Mouse (Mus musculus) midbrain, embryonic 11.5 days (tissue): ENCODE data around the gene Ggnbp2. TPM values are rescaled to one million over a fixed set of nuclear protein-coding genes. Genes with fewer than 3 reads are reported as not detected.
"Not testable (repeated sequence)": the region's sequence is repeated elsewhere in the genome, so short reads cannot be mapped to it uniquely, and the experiment has no call there.

Source experiments
- ATAC-seq: fragments of 200-750 bp; cut with Nextera tagmentation; 2 replicates; pipeline ENCODE4 v1.8.0; 2017; ENCODE audit warnings: moderate TSS enrichment, moderate library complexity; ENCODE audit not compliant: low FRiP score
- DNase-seq: peaks from one replicate; pipeline ENCODE4 v3.0.0; 2015; ENCODE audit warnings: low spot score; ENCODE audit errors: missing footprints
- H3K27ac ChIP-seq: fragments of 300-500 bp; sonication (generic); 2 replicates; pipeline ENCODE4 v1.5.1; 2014; ENCODE audit warnings: low read depth, low read length
- H3K27me3 ChIP-seq: fragments of 300-500 bp; sonication (generic); 2 replicates; pipeline ENCODE4 v1.6.1; 2014; ENCODE audit warnings: mild to moderate bottlenecking, low read length, moderate library complexity, mixed read lengths; ENCODE audit not compliant: control insufficient read depth, insufficient read depth
- H3K36me3 ChIP-seq: fragments of 300-500 bp; sonication (generic); 2 replicates; pipeline ENCODE4 v1.6.1; 2014; ENCODE audit warnings: mild to moderate bottlenecking, low read length, moderate library complexity, mixed read lengths; ENCODE audit not compliant: control insufficient read depth, insufficient read depth
- H3K4me1 ChIP-seq: fragments of 300-500 bp; sonication (generic); 2 replicates; pipeline ENCODE4 v1.6.1; 2014; ENCODE audit warnings: low read length; ENCODE audit not compliant: control insufficient read depth, insufficient read depth
- H3K4me2 ChIP-seq: fragments of 300-500 bp; sonication (generic); 2 replicates; pipeline ENCODE4 v1.6.1; 2014; ENCODE audit warnings: mild to moderate bottlenecking, moderate library complexity
- H3K4me3 ChIP-seq: fragments of 300-500 bp; sonication (generic); 2 replicates; pipeline ENCODE4 v1.5.1; 2014; ENCODE audit warnings: low read depth, low read length
- H3K9ac ChIP-seq: fragments of 300-500 bp; sonication (generic); 2 replicates; pipeline ENCODE4 v1.6.1; 2014; ENCODE audit warnings: low read length
- H3K9me3 ChIP-seq: fragments of 300-500 bp; sonication (generic); 2 replicates; pipeline ENCODE4 v1.6.1; 2016; ENCODE audit warnings: low read length; ENCODE audit not compliant: control insufficient read depth
- WGBS: fragments of 180-500 bp; shearing (Covaris S2); extraction: QIAGEN DNeasy Blood & Tissue Kit; methylation state at CpG from one replicate; pipeline ENCODE4 v1.1.7; 2014; 5-methylcytosine and 5-hydroxymethylcytosine counted together
- polyA plus RNA-seq: library from polyadenylated mRNA; unstranded; fragments of >200 nt; fragmentation: Nextera tagmentation; extraction: Ambion mirVana; gene quantifications from 2 replicates; pipeline ENCODE4 v1.2.1, GENCODE M21; 2014

The Ggnbp2 gene
- polyA plus RNA-seq, 1 experiment from 2014 or later, result 71.0 TPM

GRCm38 (mm10) chr11:84885238-84885637, 14.6 kb upstream of the Ggnbp2 start:
- H3K27ac ChIP-seq, result no peak overlapping the region
- peaks cover 20% of the 10 kb centered on the region for H3K36me3 ChIP-seq
- ATAC-seq, result no peak
- no peaks in the 10 kb centered on the region for H3K27me3 ChIP-seq
- no peak for DNase-seq
- no peak overlapping the region for H3K4me2 ChIP-seq
- no peak overlapping the region for H3K4me3 ChIP-seq
- 90% methylated on average over 4 of the region's 4 CpGs for WGBS
- H3K9me3 ChIP-seq, result no peaks in the 10 kb centered on the region
- H3K4me1 ChIP-seq, result peaks cover 8% of the 10 kb centered on the region
- H3K9ac ChIP-seq, result no peak overlapping the region

GRCm38 (mm10) chr11:84882346-84882745, 11.7 kb upstream of the Ggnbp2 start:
- no peak overlapping the region for H3K4me3 ChIP-seq
- H3K27ac ChIP-seq, result no peak overlapping the region
- no peak for DNase-seq
- H3K9me3 ChIP-seq, result no peaks in the 10 kb centered on the region
- H3K36me3 ChIP-seq, result peaks cover 13% of the 10 kb centered on the region; the same call in 1 of the 2 replicates
- H3K4me2 ChIP-seq, result no peak overlapping the region
- 96% methylated on average over 7 of the region's 7 CpGs for WGBS
- no peak for ATAC-seq
- no peaks in the 10 kb centered on the region for H3K27me3 ChIP-seq
- H3K4me1 ChIP-seq, result peaks cover 13% of the 10 kb centered on the region
- no peak overlapping the region for H3K9ac ChIP-seq

DNA sequence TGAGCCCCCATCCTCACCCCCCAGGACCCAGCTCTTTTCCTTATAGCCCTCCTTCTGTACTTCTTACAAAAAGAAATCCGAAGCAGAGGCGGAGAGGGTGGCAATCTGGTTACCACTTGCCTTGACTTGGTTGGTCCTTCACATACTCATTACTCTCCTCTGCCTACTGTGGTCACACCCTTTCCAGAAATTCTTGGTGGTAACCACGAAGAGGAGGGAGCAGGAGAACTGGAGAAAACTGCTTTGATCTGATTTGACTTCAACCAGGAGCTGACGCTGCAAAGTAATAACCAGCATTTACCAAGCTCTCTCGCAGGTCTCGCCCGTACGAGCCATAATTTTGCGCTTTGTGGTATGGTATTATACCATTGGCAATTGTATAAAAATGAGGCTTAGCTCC, 10.4 kb upstream of the Ggnbp2 start:
- Histone ChIP-seq H3K36me3 (peaks cover 7% of the 10 kb centered on the region; the same call in 1 of the 2 replicates), H3K27me3 (no peaks in the 10 kb centered on the region), H3K9ac (peak overlapping the region; percentile 73), H3K9me3 (no peaks in the 10 kb centered on the region), H3K4me2 (peak overlapping the region; percentile 91), H3K4me3 (peak overlapping the region; percentile 86), H3K4me1 (peaks cover 13% of the 10 kb centered on the region), H3K27ac (no peak overlapping the region)
- DNase-seq, result no peak
- no peak for ATAC-seq
- WGBS, result 61% methylated on average over 9 of the region's 9 CpGs

- H3K9ac ChIP-seq, result peak overlapping the region; percentile 73
- no peaks in the 10 kb centered on the region for H3K27me3 ChIP-seq
- peak overlapping the region; percentile 86 for H3K4me3 ChIP-seq
- H3K9me3 ChIP-seq, result no peaks in the 10 kb centered on the region
- H3K4me1 ChIP-seq, result peaks cover 13% of the 10 kb centered on the region
- peak overlapping the region; percentile 60 for H3K27ac ChIP-seq
- WGBS, result under 1% methylated on average over 24 of the region's 24 CpGs
- ATAC-seq (peak; percentile 69), DNase-seq (no peak)
- H3K4me2 ChIP-seq, result peak overlapping the region; percentile 91
- peaks cover 7% of the 10 kb centered on the region; the same call in 1 of the 2 replicates for H3K36me3 ChIP-seq
Measured at GRCm38 (mm10) chr11:84880465-84880961, 9.9 kb upstream of the Ggnbp2 start.

- peak; percentile 98 for DNase-seq
- Histone ChIP-seq H3K36me3 (peaks cover 2% of the 10 kb centered on the region; the same call in 1 of the 2 replicates), H3K4me3 (peak within 1 kb of the TSS; percentile 86), H3K27me3 (no peaks in the 10 kb centered on the region), H3K9me3 (no peaks in the 10 kb centered on the region), H3K27ac (peak within 1 kb of the TSS; percentile 60), H3K4me2 (peak within 1 kb of the TSS; percentile 91), H3K9ac (peak within 1 kb of the TSS; percentile 73), H3K4me1 (peaks cover 13% of the 10 kb centered on the region)
- ATAC-seq, result peak; percentile 96
- WGBS, result under 1% methylated on average over 80 of the region's 81 CpGs
Measured at GRCm38 (mm10) chr11:84879772-84880464, 9.3 kb upstream of the Ggnbp2 start, which contains the start of the genes Myo19 and Pigw. Gene Myo19, plus strand, starts transcription at chr11:84880148. Gene Pigw, minus strand, starts transcription at chr11:84880285.

GRCm38 (mm10) chr11:84879007-84879771, 8.6 kb upstream of the Ggnbp2 start:
- Histone ChIP-seq H3K27ac (no peak overlapping the region; the same call in 1 of the 2 replicates), H3K4me3 (peak overlapping the region; percentile 86), H3K4me1 (peaks cover 13% of the 10 kb centered on the region), H3K9ac (peak overlapping the region; percentile 73), H3K27me3 (no peaks in the 10 kb centered on the region), H3K36me3 (no peaks in the 10 kb centered on the region), H3K4me2 (peak overlapping the region; percentile 91), H3K9me3 (no peaks in the 10 kb centered on the region)
- 28% methylated on average over 7 of the region's 7 CpGs for WGBS
- DNase-seq (no peak), ATAC-seq (no peak; the same call in 1 of the 2 replicates)

DNA sequence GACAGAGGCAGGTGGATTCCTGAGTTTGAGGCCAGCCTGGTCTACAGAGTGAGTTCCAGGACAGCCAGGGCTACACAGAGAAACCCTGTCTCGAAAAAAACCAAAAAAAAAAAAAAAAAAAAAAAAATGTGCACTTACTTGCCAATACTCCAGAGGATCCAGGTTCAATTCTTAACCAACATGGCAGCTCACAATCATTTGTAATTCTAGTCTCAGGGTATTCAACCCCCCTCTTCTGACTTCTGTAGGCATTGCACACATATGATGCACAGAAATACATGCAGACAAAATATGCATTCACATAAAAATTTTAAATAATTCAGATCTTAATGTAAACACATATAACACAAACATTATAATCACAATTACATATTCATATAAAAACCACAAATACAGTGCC, 5.4 kb upstream of the Ggnbp2 start:
- not testable (repeated sequence) for H3K27me3 ChIP-seq, H3K27ac ChIP-seq, H3K4me2 ChIP-seq, H3K9me3 ChIP-seq, H3K4me1 ChIP-seq, H3K4me3 ChIP-seq, ATAC-seq, H3K9ac ChIP-seq, H3K36me3 ChIP-seq
- no CpG with 5 or more reads among the region's 1 CpGs for WGBS
- peak; percentile 82 for DNase-seq

DNA sequence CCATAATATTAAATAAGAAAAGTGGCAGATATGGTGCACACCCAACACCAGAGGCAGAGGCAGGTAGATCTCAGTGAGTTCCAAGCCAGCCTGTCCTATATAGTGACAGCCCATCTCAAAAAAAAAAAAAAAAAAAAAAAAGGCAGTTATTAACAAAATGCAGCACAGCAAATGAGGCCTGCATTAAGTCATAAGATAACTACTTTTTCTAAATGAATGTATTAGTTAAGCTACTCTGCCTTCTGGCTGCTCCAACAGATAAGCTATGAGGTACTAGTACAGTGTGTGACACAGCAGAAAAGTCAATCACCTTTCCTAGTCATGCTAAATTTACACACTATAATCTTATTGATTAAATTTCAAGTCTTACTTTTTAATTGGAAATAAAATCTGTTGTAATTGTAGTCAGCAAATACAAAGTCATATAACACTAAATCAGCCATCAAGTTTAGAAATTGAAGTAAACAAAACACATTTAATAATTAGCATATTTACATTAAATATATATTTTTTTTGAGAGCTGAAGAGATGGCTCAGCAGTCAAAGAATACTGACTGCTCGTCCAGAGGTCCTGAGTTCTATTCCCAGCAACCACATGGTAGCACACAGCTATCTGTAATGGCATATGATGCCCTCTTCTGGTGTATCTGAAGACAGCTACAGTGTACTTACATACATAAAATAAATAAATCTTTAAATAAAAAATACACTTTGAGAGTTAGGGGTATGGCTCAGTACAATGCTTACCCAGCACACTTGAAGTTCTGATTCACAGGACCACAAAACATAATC, 2.6 kb upstream of the Ggnbp2 start:
- 76% methylated on average over 1 of the region's 1 CpGs for WGBS
- no peaks in the 10 kb centered on the region for H3K9me3 ChIP-seq
- H3K4me2 ChIP-seq, result no peak overlapping the region
- DNase-seq (no peak), ATAC-seq (no peak)
- no peaks in the 10 kb centered on the region for H3K27me3 ChIP-seq
- H3K4me3 ChIP-seq, result no peak overlapping the region
- no peak overlapping the region for H3K9ac ChIP-seq
- H3K27ac ChIP-seq, result no peak overlapping the region
- H3K4me1 ChIP-seq, result peaks cover 5% of the 10 kb centered on the region; the same call in 1 of the 2 replicates
- H3K36me3 ChIP-seq, result no peaks in the 10 kb centered on the region
